Mouse (Mus musculus) layer of hippocampus, adult 8-10 months (tissue): ENCODE data around the gene Mettl21a. TPM values are rescaled to one million over a fixed set of nuclear protein-coding genes. Genes with fewer than 3 reads are reported as not detected.
"Not testable (repeated sequence)": the region's sequence is repeated elsewhere in the genome, so short reads cannot be mapped to it uniquely, and the experiment has no call there.

ENCODE experiments used
- DNase-seq, 2 experiments: peaks; one replicate each; pipeline ENCODE4 v3.0.0; 2022; ENCODE audit warnings: low spot score in 2 of 2
- total RNA-seq, 4 experiments: library from RNA; stranded (reverse); gene quantifications; 2 replicates each; pipeline ENCODE4 v1.2.4; 2022

The Mettl21a gene
- total RNA-seq, 4 experiments from 2014 or later = 8.6 to 15.1 (median 12.6) TPM

DNA sequence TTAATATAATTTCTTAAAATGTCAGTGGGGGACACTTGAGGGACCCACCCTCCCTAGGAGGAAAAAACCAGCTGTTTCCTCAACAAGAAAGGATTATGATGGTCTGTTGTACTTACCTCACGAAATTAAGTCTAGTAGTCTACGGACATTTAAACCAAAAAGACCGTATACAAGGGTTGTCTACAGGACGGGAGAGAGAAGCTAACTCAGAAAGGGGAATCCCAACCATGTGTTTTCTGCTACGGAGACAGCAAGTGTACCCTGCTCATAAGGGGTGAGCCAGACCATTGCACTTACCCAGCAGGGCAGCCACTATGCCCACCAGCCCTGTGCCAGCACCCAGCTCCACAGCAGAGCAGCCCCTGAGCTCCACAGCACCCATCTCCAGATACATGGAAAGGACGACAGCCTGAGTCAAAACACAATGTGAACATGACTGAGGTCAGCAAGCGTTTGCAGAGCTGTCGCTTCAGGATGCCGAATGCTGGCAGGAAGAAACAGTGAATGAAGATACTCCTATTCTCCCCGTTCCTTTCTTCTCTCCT lies 2.2 kb downstream of the Mettl21a start:
- DNase-seq = no peak

DNA sequence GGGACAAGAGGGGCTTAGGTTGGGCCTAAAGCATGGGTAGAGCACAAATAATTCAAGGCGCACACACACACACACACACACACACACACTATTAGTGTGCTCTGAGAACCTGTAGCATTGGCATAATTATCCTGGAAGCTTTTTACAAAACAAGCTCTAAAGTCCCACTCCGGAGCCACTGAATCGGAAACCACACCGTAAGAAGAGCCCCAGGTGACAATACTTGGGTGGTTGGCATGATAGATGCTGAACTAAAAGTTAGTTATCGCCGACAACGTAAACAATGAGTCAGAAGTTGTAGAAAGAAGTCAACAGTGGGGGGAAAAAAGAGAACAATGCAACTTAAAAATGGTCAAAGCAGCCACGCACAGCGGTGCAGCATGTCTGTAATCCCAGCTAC lies 2.7 kb downstream of the Mettl21a start:
- DNase-seq = no peak

DNA sequence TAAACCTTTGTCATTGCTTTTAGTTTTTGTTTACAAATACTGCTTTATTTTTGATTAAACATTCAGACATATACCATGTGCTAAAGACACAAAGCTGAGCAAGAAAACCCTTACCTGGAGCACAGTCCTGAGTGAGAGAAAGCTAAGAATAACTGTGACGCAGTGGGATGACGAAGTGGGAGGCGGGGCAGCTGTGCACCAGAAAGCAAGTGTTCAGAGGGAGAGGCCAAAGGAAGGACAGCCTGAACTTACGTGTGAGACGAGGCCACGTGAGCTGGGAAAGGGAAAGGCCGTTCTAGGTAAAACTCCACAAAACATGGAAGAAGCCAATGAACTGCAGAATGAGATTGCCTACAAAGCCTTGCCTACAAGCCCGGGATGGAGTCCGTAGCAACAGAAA lies 7.1 kb downstream of the Mettl21a start:
- no peak for DNase-seq

DNA sequence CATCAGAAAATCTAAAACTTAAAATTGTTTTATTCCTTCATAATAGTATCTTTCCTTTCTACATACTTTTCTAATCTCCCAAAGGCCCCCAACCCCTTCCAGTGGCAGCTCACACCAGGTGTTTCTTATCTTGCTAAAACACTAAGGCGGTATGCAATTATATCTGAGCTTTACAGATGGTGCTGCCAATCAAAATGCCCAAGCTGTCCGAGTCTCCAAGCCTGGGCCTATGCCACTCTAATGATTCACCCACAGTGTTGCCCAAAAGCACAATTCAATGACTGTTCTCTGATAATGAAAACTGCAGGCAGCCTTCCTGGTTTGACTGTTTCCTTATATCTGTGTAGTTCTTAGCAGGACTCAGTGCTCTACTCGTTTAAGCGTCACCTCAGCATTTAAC lies 7.9 kb downstream of the Mettl21a start:
- DNase-seq = no peak

DNA sequence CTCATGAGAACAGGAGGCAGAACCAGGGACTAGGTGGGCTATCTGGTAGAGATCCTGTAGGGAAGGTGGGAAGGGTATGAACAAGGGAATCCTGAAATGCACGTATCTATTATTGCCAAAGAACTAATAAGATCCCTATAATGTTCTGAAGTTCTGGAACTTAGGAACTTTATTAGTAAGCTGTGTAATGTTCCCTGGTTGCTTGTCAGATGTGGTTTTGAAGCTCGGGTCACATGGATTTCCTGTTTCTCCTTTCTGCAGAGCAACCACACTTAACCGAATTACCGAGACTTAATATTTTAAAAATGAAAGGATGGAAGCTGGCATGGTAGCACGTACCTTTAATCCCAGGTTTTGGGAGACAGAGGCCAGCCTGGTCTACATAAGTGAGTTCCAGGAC lies 13.7 kb downstream of the Mettl21a start:
- DNase-seq = no peak

DNA sequence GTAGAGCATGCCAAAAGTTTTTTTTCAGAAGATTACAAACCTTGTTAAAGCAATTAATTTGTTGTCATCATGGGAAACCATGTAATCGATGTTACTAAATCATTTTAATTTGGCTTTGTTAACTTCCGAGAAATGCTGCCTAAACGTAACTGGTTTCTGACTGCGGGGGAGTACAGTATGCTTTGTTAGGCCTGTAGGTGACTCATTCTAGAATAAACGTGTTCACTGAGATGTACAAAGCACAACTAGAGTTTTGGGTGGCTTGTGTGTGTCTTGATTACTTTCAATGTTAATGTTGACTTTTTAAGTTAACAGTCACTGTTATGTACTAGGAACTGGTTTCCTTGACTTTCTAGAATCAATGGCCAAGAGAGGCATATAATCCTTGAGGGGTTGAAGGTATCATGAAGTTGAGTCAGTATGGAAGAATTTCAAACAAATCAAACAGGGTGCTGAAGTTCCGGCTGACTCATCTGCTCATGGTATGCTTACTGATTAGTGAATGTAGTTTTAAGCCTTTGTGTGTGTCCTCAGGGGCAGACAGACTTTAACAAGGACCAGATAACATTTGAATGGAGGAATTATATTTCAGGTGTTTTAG lies 15.7 kb downstream of the Mettl21a start:
- no peak for DNase-seq

DNA sequence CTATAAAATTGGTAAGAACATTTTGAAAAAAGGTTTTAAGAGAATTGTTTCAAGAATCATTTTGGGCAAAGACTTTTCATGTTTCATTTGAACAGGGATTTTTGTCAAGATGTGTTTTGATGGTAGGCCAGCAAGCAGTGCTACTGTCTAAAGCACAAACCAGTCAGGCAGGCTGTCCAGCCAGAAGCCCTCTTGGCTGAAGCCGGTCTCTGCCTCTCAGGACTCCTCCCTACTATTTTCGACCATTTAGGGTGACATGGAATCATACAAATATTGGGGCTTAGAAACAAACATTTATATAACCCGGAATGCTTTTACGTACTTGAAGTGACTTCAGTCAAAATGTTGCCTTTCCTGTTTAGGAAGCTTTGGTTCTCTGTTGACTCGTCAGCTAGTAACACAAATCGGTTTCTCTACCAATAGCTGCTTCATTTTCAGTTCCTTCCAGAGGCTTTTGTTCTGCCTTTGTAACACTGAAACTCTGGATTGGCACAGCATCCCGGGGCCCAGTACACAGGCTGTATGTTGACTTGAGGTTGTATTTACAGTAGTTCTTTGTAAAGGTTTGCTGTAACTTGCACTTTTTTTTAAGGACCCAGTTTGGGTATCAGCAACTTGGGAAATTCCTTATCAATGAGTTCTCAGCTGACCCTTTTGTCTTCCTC lies 16.5 kb downstream of the Mettl21a start:
- no peak for DNase-seq

DNA sequence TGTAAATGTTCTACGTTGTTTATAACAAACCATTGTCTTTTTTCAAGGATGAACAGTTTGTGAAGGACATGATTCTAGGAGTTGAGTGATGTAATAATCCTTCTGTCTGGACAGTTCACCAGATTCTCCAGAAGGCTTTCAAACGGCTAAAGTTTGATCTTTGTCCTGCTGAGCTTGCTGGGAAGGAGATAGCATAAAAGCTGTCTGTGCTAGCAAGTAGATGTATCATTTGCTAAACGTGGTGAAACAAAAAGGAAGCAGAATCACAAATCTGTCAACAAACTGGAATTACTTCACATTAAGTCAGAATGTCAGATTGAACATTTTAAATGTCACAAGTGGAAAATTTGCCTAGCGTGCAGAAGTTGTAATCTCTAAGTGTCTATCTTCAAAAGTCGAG lies 18.1 kb downstream of the Mettl21a start:
- DNase-seq = no peak

DNA sequence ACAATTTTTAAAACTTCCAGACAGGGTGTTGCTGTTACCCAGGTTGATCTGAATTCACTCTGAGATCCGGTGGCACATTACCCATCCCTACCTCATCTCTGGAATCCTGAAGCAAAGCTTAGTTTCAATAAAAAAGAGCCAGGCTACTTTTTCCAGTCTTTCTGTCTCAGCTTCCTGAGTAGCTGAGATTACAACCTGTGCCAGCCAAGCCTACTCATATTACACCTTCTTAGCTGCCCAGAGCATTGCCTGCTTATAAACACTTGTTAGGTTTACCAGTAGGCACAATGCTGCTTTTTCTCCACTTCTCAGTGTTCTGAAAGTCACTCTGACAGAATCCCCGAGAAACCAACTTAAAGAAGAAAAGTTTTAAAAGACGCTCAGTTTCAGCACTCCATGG lies 38.2 kb downstream of the Mettl21a start:
- DNase-seq = no peak

DNA sequence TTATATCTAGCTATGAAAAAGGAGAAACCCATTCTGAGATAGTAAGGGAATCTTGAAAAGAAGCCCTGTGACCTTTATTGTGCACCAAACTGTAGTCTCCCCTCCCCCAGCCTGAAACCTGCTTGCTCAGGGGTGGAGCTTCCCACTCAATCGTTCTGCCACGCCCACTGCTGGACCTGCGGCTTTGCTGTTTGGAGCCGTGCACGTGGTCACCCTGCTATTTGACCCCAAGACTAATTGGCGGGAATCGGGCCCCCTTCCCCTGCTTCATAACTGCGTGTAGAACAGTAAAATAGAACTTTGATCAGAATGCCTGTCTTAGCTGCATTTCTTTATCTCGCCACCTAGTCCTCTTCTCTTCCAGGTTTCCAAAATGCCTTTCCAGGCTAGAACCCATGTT lies 39.1 kb downstream of the Mettl21a start:
- DNase-seq = not testable (repeated sequence)

DNA sequence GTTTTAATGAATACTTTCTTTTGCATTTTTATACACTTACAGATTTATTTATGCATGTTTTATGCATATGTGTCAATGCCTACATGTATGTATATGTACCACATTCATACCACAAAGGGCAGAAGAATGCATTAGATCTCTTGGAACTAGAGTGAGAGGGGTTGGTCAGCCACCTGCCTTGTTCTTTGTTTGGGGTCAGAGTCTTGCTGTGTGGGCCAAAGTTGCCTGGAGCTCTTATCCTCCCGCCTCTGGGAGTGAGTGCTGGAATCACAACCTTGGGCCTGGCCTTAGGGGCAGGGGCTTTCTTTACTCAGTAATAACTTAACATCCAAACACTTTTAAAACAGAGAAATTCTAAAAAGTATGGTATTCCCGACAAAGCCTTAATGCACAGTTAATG lies 40.3 kb downstream of the Mettl21a start:
- no peak for DNase-seq

DNA sequence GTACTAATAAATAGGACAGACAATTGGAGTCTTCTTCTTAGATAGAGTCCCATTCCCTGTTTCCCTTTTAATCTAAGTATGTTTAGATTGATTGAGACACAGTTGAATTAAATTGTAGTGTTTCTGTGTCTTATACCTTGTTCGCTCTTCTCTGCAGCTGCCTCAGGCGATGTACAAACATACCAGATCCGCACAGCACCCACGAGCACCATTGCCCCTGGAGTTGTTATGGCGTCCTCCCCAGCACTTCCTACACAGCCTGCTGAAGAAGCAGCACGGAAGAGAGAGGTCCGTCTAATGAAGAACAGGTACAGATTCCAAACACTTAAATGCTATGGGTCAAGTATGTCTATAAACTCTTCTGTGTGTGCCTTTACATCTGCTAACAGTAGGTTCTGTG lies 41.0 kb downstream of the Mettl21a start:
- DNase-seq = no peak

DNA sequence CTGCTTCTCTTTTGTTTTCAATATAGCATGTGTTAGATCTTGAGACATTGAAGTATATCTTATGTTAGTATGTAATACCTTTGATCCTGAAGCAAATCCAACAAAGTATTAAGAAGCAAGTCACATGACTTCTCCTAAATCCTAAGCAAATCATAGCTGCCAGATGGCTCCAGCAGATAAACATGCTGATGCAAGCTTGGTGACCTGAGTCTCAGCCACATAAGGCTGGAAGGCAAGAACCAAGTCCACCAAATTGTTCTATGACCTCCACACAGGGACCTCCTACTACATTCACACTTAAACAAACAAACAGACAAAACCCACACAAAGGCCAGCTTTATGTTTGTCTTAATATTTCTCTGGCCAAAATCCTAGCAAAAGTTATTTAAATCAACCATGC lies 48.8 kb downstream of the Mettl21a start:
- DNase-seq = no peak

DNA sequence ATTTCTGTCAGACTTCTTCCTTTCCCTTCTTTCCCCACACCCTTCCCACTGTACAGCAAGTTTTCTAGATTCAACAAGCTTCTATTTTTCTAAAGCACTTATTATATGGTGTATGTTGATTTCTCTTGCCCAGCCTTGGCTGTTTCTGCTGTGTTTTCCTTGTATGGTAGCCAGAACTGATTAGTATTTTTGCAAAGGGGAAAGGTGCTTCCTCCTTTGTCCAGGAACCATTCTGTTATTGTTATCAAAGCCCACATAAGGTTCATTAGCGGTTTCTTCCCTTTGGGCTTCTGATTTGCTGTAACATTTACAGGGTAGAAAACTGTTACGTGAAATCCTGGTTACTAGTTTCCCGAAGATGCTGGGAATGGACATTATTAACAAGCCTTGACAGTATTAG lies 56.9 kb downstream of the Mettl21a start:
- no peak for DNase-seq

Other genes starting within 250 kb of the Mettl21a start
- gene Creb1, start 84.6 kb downstream of the Mettl21a start, total RNA-seq = 10 to 100 TPM; 44.9 to 54.2 (median 51.6) TPM
- gene Ccnyl1, start 73.2 kb upstream of the Mettl21a start, total RNA-seq = 10 to 100 TPM; 10.4 to 12.9 (median 12.0) TPM
- 1 to 10 TPM in 2 of 4 experiments, under 1 TPM in 2; 0.87 to 2.5 (median 1.3) TPM for gene Fzd5, start 120.5 kb upstream of the Mettl21a start, total RNA-seq